Mouse (Mus musculus): ENCODE results near the gene Srpx2. TPM values are rescaled to one million over a fixed set of nuclear protein-coding genes. Genes with fewer than 3 reads are reported as not detected.
A peak's percentile ranks its signal among the peaks of the same experiment; 100 is the strongest.

The Srpx2 gene
- 1 to 10 TPM; 3.4 to 5.5 TPM for total RNA-seq (2021)
- long read RNA-seq, experiment 1, partial matches to known transcripts = 0 of 5 reads
- long read RNA-seq, experiment 1, other reads (novel, unspliced or antisense) = 0 of 5 reads
- long read RNA-seq, experiment 2, transcript Srpx2-201 (12 exons, 2,290 nt) = major isoform, 8 of 10 reads
- long read RNA-seq, experiment 2, partial matches to known transcripts = 1 of 10 reads
- long read RNA-seq, experiment 2, other reads (novel, unspliced or antisense) = 0 of 10 reads

- no peak for DNase-seq
Observed at GRCm38 (mm10) chrX:133908261-133908660, at the start of gene Srpx2. TSS of gene Srpx2 (plus strand) at chrX:133908426.

DNA sequence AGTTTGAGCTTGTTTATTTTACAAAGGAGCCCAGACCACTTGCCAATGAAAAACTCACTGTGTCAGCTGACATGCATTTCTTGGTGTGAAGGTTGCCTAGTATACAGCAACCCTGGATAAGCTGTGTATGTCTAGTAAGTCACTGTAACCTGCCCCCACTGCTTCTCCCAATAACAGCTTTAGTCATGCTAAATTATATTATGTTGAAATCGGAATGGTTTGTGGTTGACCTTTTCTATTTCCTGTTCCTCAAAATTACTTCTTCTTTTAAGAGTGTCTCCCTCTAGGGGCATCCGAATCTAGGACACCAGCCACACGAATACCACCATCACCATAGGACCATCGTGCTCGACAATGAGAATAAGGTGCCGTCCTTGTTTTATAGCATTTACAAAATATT lies 38.5 kb upstream of the Srpx2 start:
- DNase-seq = no peak

- no peak for DNase-seq
Observed at GRCm38 (mm10) chrX:133887308-133887707, 20.9 kb upstream of the Srpx2 start.

GRCm38 (mm10) chrX:133888111-133888510 lies 20.1 kb upstream of the Srpx2 start:
- DNase-seq = no peak

GRCm38 (mm10) chrX:133898014-133898542 lies 10.1 kb upstream of the Srpx2 start, which contains the start of gene Tspan6:
TSS of gene Tspan6 (minus strand) at chrX:133898429.
- DNase-seq = peak; percentile 76

DNA sequence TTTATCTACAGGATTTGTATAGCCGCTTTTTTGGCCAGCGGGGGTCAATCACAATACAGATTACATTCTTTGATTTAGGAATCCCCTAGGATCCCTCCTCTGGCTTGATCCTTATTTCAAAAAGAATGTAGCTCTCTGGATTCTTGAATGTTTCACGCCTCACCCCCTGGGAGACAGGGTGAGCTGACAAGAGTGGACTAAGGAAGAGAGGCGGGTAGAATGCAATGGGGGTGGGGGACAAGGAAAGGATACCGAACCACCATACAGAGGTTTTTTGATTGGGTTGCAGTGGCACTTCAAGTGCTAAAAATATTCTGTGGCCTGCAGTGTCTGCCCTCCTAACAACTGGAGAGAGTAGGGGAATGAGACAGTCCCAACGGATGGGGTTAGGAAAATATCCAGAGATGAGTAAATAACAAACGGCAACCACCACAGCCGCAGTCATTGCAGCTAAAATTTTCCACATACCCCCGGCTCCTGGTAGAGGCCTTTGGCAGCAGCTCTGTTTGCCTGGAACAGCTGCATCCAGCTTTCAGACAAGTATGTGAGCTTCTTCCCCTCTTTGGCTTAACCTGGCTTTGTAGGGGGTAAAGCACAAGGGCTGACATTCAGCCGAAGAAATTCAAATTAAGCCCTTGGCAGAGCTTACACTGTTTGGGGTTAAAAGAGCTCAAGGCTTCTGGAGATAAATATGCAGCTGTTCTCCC lies 3.3 kb downstream of the Srpx2 start:
- peak; percentile 40 for DNase-seq

- DNase-seq = no peak
Observed at GRCm38 (mm10) chrX:133913006-133913405, 4.8 kb downstream of the Srpx2 start.

- peak; percentile 9 for DNase-seq
Observed at GRCm38 (mm10) chrX:133914219-133914618, 6.0 kb downstream of the Srpx2 start.

- DNase-seq = no peak
Observed at GRCm38 (mm10) chrX:133921187-133921586, 13.0 kb downstream of the Srpx2 start.

- no peak for DNase-seq
Observed at GRCm38 (mm10) chrX:133926760-133927159, 18.5 kb downstream of the Srpx2 start.

- DNase-seq = no peak
Observed at GRCm38 (mm10) chrX:133931302-133932013, 23.2 kb downstream of the Srpx2 start.

DNA sequence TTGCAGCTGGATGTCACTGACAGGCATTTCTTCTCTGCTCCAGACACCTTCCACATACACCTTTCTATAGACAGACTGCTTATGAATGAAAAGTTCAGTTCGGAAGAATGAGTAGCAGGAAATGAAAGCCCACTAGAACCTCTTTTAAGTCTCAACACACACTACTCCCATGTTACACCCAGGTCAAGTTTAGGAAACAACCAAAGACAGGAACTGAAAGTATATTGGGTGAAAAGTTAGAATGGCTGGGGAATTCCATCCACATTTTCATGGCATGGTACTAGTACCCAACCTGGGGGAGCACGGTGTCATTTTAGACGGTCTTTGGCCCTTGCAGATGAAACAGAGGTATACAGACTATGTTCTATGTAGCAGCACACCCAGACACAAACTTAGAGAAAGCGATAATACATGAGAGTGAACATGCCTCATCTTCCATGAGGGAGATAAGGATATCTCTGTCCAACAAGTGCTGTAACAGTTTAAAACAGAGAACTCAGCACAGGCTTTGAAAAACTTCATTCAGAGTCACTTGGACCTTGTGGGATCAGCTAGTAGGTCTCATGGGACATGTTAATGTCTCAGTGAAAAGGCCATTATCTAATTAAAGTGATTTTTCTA lies 28.5 kb downstream of the Srpx2 start:
- no peak for DNase-seq

DNA sequence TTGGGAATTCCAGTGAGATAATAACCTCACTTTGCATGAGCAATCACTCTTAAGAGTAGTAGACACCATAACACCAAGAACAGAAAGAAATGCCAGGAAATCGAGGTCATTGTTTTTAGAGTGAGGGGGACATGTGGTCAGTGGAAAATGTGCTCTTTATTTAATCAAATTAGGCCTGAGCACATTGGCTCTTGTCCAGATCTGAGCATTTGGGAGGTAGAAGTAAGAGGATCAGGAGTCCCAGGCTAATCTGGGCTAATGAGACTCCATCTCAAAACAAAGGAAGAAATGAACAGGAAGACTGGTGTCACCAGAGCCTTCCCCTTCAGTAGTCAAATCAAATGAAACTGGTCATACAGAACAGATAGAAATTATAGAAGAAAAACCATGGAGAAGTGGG lies 31.3 kb downstream of the Srpx2 start:
- no peak for DNase-seq

- DNase-seq = no peak
Observed at GRCm38 (mm10) chrX:133947427-133947826, 39.2 kb downstream of the Srpx2 start.

GRCm38 (mm10) chrX:133954661-133955060 lies 46.4 kb downstream of the Srpx2 start:
- no peak for DNase-seq

- no peak for DNase-seq
Observed at GRCm38 (mm10) chrX:133960617-133961016, 52.4 kb downstream of the Srpx2 start.

GRCm38 (mm10) chrX:133964615-133965014 lies 56.4 kb downstream of the Srpx2 start:
- no peak for DNase-seq

DNA sequence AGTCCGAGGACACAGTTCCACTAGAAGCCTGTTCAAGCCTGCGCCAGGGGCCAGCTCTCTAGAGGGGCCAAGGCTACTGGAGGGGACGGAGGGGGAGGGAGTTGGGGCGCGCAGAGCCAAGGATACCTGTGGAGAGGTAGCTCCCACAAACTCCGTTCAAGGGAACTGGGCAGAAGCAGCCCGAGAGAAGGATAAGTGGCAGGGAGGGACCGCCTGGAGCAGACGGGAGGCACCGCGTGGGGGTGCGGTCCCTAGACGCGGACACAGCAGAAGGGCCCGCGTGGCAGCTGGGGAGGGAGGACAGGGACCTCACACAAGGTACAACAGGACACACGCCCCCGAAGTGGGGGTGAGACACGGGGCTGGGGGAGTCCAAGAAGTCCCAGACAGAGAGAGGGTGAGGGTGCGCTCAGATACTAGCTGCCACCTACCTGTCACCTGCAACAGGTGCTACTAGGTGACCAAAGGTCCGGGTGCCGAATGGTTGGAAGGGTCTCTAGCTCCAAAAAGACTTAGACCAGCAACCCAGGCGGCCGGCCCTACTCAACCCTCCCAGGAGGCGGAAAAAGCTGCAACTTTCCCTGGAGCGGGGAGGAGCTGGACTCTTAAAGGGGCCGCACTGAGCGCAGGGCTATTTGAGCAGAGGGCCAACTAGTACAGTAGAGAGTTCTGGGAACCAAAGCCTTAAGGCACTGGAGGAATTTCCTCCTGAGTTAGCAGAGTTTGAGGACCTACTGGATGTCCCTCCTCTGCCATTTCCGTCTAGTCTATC lies 73.2 kb downstream of the Srpx2 start, which contains the start of gene Sytl4:
Gene Sytl4, minus strand, starts transcription at position 582 of the 772 bp plus-strand sequence.
- DNase-seq = peak; percentile 4
